Mouse (Mus musculus): ENCODE measurements at regions not wholly inside any gene's neighbourhood (a gene's known extent, or its start where the extent isn't known, plus 50 kb on each side); places are given as distances from the start of the nearest gene placed in this dataset.

- H3K4me3 ChIP-seq (ENCODE audit: insufficient read depth, low read length), result no peak overlapping the region
- TF ChIP-seq POLR2A (IDR thresholded peaks at IDR 0.05; ENCODE audit: low read depth, low read length) (no peak), CTCF (IDR thresholded peaks at IDR 0.05; ENCODE audit: borderline replicate concordance, insufficient read depth, low read length) (no peak)
- no peaks in the 10 kb centered on the region for H3K4me1 ChIP-seq (ENCODE audit: control insufficient read depth, insufficient read depth, low read length)
- no peak overlapping the region for H3K27ac ChIP-seq (ENCODE audit: insufficient read depth, low read length)
Measured at GRCm38 (mm10) chr13:115606441-115606840, 504.7 kb upstream of the Itga1 start.

DNA sequence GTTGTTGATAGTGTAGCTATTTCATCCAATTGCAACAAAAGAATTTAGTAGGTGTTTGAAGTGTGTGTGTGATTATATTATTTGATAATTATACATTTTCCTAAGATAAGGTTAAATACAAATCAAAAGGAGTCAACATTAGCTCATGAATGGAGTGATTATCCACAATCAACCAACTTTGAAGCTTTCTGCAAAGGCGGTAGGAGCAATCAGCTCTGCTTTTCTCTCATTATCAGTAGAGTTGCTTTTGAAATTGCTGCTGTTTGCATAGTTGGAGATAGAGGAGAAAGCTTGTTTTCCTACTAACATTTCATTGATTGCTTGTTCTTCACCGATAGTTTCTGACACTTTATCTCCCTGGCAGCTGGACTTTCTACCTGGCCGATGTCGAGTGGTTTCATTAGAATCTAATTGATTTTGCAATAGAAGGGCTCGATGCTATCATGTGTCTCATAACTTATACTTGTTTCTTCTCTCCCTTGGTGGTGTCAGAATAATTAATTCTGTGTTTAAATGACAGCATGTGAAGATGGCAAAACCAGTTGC is 493.4 kb upstream of the Itga1 start:
- no peak overlapping the region for H3K27ac ChIP-seq (ENCODE audit: insufficient read depth, low read length)
- H3K4me1 ChIP-seq (ENCODE audit: control insufficient read depth, insufficient read depth, low read length), result no peaks in the 10 kb centered on the region
- H3K4me3 ChIP-seq (ENCODE audit: insufficient read depth, low read length), result no peak overlapping the region
- TF ChIP-seq CTCF (IDR thresholded peaks at IDR 0.05; ENCODE audit: borderline replicate concordance, insufficient read depth, low read length) (no peak), POLR2A (IDR thresholded peaks at IDR 0.05; ENCODE audit: low read depth, low read length) (no peak)

DNA sequence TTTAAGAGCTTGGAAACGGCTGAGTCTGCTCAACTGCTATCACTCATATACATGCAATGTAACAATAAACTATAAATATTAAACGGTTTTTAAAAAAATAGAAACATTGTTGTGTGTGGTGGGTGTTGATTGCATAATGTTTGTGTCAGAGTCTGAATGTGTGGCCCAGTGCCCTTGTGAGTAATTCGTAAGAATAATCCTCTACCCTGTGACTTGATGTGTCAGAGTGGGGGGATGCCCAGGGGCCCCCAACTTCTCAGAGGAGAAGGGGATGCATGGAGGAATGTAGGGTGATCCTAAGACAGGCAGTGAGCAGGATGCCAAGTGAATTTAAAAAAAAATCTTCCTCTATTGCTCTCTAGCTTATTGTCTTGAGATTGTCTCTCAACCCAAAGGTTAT is 474.2 kb upstream of the Itga1 start:
- no peaks in the 10 kb centered on the region for H3K4me1 ChIP-seq (ENCODE audit: control insufficient read depth, insufficient read depth, low read length)
- H3K4me3 ChIP-seq (ENCODE audit: insufficient read depth, low read length), result no peak overlapping the region
- H3K27ac ChIP-seq (ENCODE audit: insufficient read depth, low read length), result no peak overlapping the region
- TF ChIP-seq POLR2A (IDR thresholded peaks at IDR 0.05; ENCODE audit: low read depth, low read length) (no peak), CTCF (IDR thresholded peaks at IDR 0.05; ENCODE audit: borderline replicate concordance, insufficient read depth, low read length) (no peak)

GRCm38 (mm10) chr13:115575052-115575891 is 473.5 kb upstream of the Itga1 start:
- Histone ChIP-seq H3K4me3 (ENCODE audit: insufficient read depth, low read length) (no peak overlapping the region), H3K27ac (ENCODE audit: insufficient read depth, low read length) (no peak overlapping the region), H3K4me1 (ENCODE audit: control insufficient read depth, insufficient read depth, low read length) (no peaks in the 10 kb centered on the region)
- TF ChIP-seq POLR2A (IDR thresholded peaks at IDR 0.05; ENCODE audit: low read depth, low read length), result no peak
- TF ChIP-seq CTCF (IDR thresholded peaks at IDR 0.05; ENCODE audit: borderline replicate concordance, insufficient read depth, low read length), result no peak

DNA sequence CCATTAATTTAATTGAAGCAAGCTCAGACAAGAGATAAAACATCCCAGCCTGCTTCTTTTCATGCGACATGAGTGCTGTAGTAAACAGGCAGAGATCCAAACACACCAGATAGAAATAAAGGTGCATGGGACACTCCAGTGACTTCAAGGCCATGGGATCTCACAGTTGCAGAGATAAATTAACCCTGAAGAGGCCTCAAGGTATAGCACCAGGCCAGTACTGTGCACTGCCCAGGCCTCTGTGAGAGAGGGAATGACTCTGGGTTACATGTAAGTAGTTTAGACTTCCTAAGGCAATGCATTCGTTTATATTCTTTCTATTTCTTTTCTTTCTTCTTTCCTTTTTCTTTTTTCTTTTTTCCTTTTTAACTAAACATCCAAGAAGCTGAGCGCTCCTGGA is 439.4 kb upstream of the Itga1 start:
- H3K4me1 ChIP-seq (ENCODE audit: control insufficient read depth, insufficient read depth, low read length), result no peaks in the 10 kb centered on the region
- no peak overlapping the region for H3K4me3 ChIP-seq (ENCODE audit: insufficient read depth, low read length)
- no peak overlapping the region for H3K27ac ChIP-seq (ENCODE audit: insufficient read depth, low read length)
- no peak for TF ChIP-seq CTCF (IDR thresholded peaks at IDR 0.05; ENCODE audit: borderline replicate concordance, insufficient read depth, low read length)
- TF ChIP-seq POLR2A (IDR thresholded peaks at IDR 0.05; ENCODE audit: low read depth, low read length), result no peak

GRCm38 (mm10) chr13:115535900-115536299 is 434.1 kb upstream of the Itga1 start:
- Histone ChIP-seq H3K4me3 (ENCODE audit: insufficient read depth, low read length) (no peak overlapping the region), H3K27ac (ENCODE audit: insufficient read depth, low read length) (no peak overlapping the region), H3K4me1 (ENCODE audit: control insufficient read depth, insufficient read depth, low read length) (no peaks in the 10 kb centered on the region)
- TF ChIP-seq CTCF (IDR thresholded peaks at IDR 0.05; ENCODE audit: borderline replicate concordance, insufficient read depth, low read length), result no peak
- TF ChIP-seq POLR2A (IDR thresholded peaks at IDR 0.05; ENCODE audit: low read depth, low read length), result no peak

GRCm38 (mm10) chr13:115513914-115514313 is 412.1 kb upstream of the Itga1 start:
- Histone ChIP-seq H3K27ac (ENCODE audit: insufficient read depth, low read length) (no peak overlapping the region), H3K4me1 (ENCODE audit: control insufficient read depth, insufficient read depth, low read length) (no peaks in the 10 kb centered on the region), H3K4me3 (ENCODE audit: insufficient read depth, low read length) (no peak overlapping the region)
- no peak for TF ChIP-seq CTCF (IDR thresholded peaks at IDR 0.05; ENCODE audit: borderline replicate concordance, insufficient read depth, low read length)
- TF ChIP-seq POLR2A (IDR thresholded peaks at IDR 0.05; ENCODE audit: low read depth, low read length), result no peak

GRCm38 (mm10) chr13:115512214-115512613 is 410.4 kb upstream of the Itga1 start:
- H3K4me3 ChIP-seq (ENCODE audit: insufficient read depth, low read length), result no peak overlapping the region
- no peak overlapping the region for H3K27ac ChIP-seq (ENCODE audit: insufficient read depth, low read length)
- TF ChIP-seq POLR2A (IDR thresholded peaks at IDR 0.05; ENCODE audit: low read depth, low read length) (no peak), CTCF (IDR thresholded peaks at IDR 0.05; ENCODE audit: borderline replicate concordance, insufficient read depth, low read length) (no peak)
- no peaks in the 10 kb centered on the region for H3K4me1 ChIP-seq (ENCODE audit: control insufficient read depth, insufficient read depth, low read length)

DNA sequence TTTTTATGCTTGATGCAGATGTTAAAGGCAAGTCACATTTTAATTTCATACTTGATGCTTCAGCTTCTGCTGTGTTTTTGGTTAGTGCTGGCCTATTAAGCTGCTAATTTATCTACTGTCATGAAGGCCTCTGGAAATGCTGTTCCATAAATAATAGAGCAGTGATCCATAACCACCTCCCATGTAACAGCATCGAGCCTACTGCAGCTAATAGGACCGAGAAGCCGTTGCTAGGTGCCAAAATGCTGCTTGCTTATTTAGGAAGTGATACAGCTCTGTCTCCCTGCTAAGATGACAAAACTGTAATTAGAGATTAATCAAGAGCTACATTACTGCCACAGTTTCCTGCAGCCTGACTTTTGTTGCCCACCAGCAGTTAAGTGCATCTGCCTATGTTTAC is 406.9 kb upstream of the Itga1 start:
- Histone ChIP-seq H3K4me1 (ENCODE audit: control insufficient read depth, insufficient read depth, low read length) (no peaks in the 10 kb centered on the region), H3K4me3 (ENCODE audit: insufficient read depth, low read length) (no peak overlapping the region), H3K27ac (ENCODE audit: insufficient read depth, low read length) (no peak overlapping the region)
- TF ChIP-seq POLR2A (IDR thresholded peaks at IDR 0.05; ENCODE audit: low read depth, low read length) (no peak), CTCF (IDR thresholded peaks at IDR 0.05; ENCODE audit: borderline replicate concordance, insufficient read depth, low read length) (no peak)

GRCm38 (mm10) chr13:115494399-115494798 is 392.6 kb upstream of the Itga1 start:
- H3K4me3 ChIP-seq (ENCODE audit: insufficient read depth, low read length), result no peak overlapping the region
- no peak for TF ChIP-seq CTCF (IDR thresholded peaks at IDR 0.05; ENCODE audit: borderline replicate concordance, insufficient read depth, low read length)
- no peak for TF ChIP-seq POLR2A (IDR thresholded peaks at IDR 0.05; ENCODE audit: low read depth, low read length)
- H3K4me1 ChIP-seq (ENCODE audit: control insufficient read depth, insufficient read depth, low read length), result no peaks in the 10 kb centered on the region
- H3K27ac ChIP-seq (ENCODE audit: insufficient read depth, low read length), result no peak overlapping the region
